Mouse (Mus musculus): ENCODE results near the gene Adam17. TPM values are rescaled to one million over a fixed set of nuclear protein-coding genes. Genes with fewer than 3 reads are reported as not detected.

Gene Adam17
- polyA plus RNA-seq, 1 experiment = 50.2 TPM

GRCm38 (mm10) chr12:21274446-21274845, 99.0 kb downstream of the Adam17 start:
- Histone ChIP-seq H3K4me1 (ENCODE audit: control insufficient read depth, insufficient read depth, low read length) (no peaks in the 10 kb centered on the region), H3K4me3 (replicated peaks; ENCODE audit: extremely low read depth, low read depth, low read length) (no peak overlapping the region)
- WGBS = 76% methylated on average over 7 of the region's 7 CpGs
- TF ChIP-seq POLR2A (IDR thresholded peaks at IDR 0.05; ENCODE audit: borderline replicate concordance, extremely low read depth, low read depth, low read length) (no peak), CTCF (IDR thresholded peaks at IDR 0.05; ENCODE audit: insufficient read depth, low read length) (no peak)
- no peak for DNase-seq

Other genes with a start within 250 kb of the Adam17 start
- gene Cpsf3, start 88.2 kb downstream of the Adam17 start, polyA plus RNA-seq (2012; rRNA removed) = 18.4 and 33.3 TPM in 2 replicates
- gene Itgb1bp1, start 87.3 kb downstream of the Adam17 start, polyA plus RNA-seq (2012; rRNA removed) = 10.2 and 14.0 TPM in 2 replicates
- gene Iah1, start 57.2 kb downstream of the Adam17 start, polyA plus RNA-seq (2012; rRNA removed) = 71.3 and 77.4 TPM in 2 replicates
- gene Ywhaq, start 44.0 kb upstream of the Adam17 start, polyA plus RNA-seq (2012; rRNA removed) = 79.4 and 85.5 TPM in 2 replicates